Mouse (Mus musculus) bone marrow macrophage, adult 2 months (primary cell): ENCODE measurements around the gene Gosr2. TPM values are rescaled to one million over a fixed set of nuclear protein-coding genes. Genes with fewer than 3 reads are reported as not detected.

Source experiments
- H3K27ac ChIP-seq: 2 replicates; pipeline ENCODE4 v1.5.1; 2012; ENCODE audit warnings: low read depth, low read length; ENCODE audit not compliant: insufficient read depth
- H3K4me1 ChIP-seq: 2 replicates; pipeline ENCODE4 v1.6.1; 2012; ENCODE audit warnings: low read length; ENCODE audit not compliant: control insufficient read depth, insufficient read depth
- H3K4me3 ChIP-seq: 2 replicates; pipeline ENCODE4 v1.5.1; 2012; ENCODE audit warnings: mild to moderate bottlenecking, low read length, moderate library complexity; ENCODE audit not compliant: insufficient read depth
- CTCF ChIP-seq: IDR thresholded peaks from 2 replicates; pipeline ENCODE4 v1.5.1; 2012; ENCODE audit warnings: low read depth, mild to moderate bottlenecking, low read length, moderate library complexity
- POLR2A ChIP-seq: IDR thresholded peaks from 2 replicates; pipeline ENCODE4 v1.6.1; 2012; ENCODE audit warnings: mild to moderate bottlenecking, low read depth, low read length, borderline replicate concordance
- polyA plus RNA-seq: library from polyadenylated mRNA; stranded (reverse); fragments of >200 nt; gene quantifications from 2 replicates; pipeline ENCODE4 v1.2.4, GENCODE M21; 2012; ENCODE audit not compliant: missing spikeins, insufficient read depth, insufficient read length

Gosr2 gene
- polyA plus RNA-seq: 52.4 and 56.7 TPM in 2 replicates

DNA sequence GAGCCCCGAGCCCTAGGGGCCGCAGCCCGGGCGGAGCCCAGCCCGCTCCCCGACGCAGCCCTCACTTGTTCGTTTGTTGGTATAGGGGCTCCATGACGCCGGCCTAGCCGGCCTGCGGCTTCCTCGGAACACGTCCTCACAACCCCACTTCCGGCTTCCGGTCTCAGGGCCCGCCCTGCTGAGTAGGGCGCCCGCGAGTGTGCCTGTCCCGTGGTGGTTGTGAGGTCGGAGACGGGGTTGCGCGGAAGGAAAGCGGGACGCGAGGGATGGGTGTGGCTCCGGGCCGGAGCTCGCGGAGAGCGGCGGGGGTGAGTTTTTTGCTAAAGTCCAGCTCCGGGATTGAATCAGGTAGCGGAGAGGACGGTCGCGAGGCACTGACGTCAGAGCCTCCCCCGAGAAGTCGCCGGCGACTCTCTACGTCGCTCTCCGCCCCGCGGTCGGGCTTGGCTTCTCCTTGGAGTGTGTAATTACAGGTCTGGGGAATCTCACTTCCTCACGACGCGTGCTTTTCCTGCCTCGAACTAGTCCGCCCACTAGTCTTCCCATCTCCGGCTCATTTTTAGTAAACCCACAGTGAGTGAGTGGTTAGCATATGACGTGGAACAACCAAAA is at the start of gene Gosr2:
TSS of gene Gosr2 (minus strand) at position 334 of the 612 bp plus-strand sequence.
- TF ChIP-seq POLR2A: peak; percentile 43; the same call in 1 of the 2 replicates
- no peak for TF ChIP-seq CTCF
- H3K4me3 ChIP-seq: peak within 1 kb of the TSS; percentile 96
- H3K27ac ChIP-seq: peak within 1 kb of the TSS; percentile 100
- peaks cover 12% of the 10 kb centered on the region for H3K4me1 ChIP-seq

DNA sequence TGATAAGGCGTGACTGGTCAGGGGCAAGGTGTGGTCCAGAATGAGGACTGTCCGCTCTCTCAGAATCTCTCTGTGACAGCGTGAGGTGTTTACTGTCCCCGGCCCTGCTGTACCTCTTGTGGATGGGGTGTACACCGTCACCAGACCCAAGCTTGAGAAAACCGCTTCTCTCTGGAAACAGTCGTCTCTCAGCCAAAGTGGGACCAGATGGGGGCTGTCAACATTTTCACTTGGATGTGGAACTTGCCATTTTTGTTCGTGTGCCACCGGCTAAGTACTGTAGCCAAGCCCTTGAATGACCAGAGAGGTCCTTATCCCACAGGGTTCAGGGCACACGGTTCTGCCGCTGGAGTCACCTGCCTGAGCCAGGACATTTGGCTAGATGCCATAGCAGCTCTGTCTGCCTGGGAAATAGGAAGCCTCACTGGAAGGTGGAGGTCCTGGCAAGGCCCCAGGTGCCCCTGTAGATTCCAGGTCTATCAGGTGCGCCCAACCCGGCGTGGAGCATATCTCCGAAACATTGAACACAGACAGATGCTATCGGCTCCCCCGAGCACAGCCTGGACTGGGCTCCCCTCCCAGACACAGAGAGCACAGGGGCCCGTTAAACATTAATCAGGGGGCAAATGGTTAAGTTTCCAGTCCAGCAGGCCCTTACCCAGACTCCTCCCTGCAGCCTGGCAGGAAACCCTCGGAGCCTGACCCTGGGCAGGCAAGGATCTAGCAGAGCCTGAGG is 37.5 kb upstream of the Gosr2 start:
- Histone ChIP-seq H3K27ac (no peak overlapping the region), H3K4me3 (no peak overlapping the region), H3K4me1 (no peaks in the 10 kb centered on the region)
- TF ChIP-seq CTCF (no peak), POLR2A (no peak)

DNA sequence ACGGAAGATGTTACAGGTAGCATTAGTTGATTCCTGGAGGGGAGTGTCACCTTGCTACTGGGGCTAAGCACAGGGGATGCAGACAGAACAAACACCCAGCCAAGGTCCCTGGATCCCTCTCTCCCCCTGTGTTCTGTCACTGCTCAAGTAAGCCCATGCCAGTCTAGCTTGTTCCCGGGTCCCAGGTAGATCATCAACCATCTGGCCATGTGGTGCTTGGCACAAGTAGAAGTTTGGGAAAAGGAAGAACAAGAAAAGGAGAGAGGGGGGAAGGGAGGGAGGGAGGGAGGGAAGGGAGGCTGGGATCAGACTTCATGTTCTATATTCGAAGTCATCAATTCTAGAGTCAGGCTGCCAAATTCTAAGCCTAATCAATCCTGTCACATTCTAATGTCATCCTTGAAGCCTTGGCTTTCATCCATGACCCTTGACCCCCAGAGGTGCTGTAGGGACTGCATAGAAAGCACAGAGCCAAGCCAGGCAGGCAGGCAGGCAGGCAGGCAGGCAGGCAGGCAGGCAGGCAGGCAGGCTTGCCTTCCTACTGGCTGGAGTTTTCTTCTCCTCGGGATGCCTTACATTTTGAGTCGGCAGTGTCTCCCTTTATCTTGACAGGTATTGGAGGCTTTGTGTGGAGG is 36.8 kb upstream of the Gosr2 start:
- TF ChIP-seq CTCF: no peak
- no peak for TF ChIP-seq POLR2A

DNA sequence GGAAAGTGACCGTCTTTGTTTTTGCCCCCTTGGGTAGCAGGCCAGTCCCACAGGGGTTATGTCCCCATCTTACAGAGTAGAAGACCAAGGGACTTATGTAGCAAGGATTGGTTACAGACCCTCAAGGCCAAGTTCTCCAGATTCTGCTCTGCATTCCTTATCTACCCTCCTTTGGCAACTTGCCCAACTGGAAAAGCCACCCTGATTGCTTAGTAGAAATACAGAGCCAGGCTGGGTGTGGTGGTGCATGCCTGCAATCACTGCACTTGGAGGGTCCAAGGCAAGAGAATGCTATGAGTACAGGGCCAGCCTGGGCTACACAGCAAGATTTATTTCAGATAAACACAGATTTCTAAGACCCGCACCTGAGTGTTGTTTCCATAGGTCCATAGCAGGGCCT is 36.3 kb upstream of the Gosr2 start:
- TF ChIP-seq CTCF (no peak), POLR2A (no peak)
- Histone ChIP-seq H3K4me3 (no peak overlapping the region), H3K27ac (no peak overlapping the region), H3K4me1 (no peaks in the 10 kb centered on the region)

More for the DNA sequence above, 36.8 kb upstream of the Gosr2 start:
- Histone ChIP-seq H3K27ac (no peak overlapping the region), H3K4me3 (no peak overlapping the region), H3K4me1 (no peaks in the 10 kb centered on the region)

DNA sequence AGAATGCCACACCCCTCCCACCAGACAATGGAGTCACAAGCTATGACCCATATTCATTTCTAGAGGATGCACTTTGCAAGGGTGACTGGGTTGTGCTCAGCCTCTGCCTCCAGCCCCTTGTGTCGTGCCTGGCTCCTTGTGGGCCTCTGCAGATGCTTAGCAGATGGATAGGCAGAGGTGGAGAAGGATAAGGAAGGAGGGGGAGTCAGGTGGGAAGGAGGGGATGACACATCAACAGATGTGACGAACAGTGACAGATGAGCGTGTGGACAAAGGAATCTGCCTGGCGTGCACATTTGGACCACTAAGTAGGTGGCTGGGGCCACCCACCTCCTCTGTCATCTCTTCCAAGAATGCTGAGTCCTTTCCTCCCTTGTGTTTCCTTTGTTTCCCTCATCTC is 35.4 kb upstream of the Gosr2 start:
- no peak for TF ChIP-seq CTCF
- no peak for TF ChIP-seq POLR2A
- Histone ChIP-seq H3K27ac (no peak overlapping the region), H3K4me3 (no peak overlapping the region), H3K4me1 (no peaks in the 10 kb centered on the region)

DNA sequence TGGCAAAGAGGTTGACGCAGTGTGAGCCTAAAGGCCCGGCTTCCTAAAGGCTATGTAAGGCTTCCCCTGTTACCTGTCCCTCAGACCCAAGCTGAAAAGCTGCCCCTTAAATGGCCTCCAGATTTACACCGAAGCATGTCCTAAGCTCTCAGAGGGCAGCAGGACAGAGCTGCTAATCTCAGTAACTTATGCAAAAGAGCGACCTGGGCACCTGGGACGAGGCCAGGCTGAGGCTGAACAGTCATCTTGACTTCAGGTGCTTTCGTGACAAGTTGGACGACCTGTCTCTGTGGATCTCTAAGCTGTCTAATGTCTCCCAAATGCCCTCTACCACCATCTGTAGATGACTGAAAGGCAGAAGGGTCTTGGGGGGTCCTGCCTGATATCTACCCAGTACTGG is 34.6 kb upstream of the Gosr2 start:
- Histone ChIP-seq H3K4me3 (no peak overlapping the region), H3K4me1 (no peaks in the 10 kb centered on the region), H3K27ac (no peak overlapping the region)
- TF ChIP-seq POLR2A (no peak), CTCF (no peak)

DNA sequence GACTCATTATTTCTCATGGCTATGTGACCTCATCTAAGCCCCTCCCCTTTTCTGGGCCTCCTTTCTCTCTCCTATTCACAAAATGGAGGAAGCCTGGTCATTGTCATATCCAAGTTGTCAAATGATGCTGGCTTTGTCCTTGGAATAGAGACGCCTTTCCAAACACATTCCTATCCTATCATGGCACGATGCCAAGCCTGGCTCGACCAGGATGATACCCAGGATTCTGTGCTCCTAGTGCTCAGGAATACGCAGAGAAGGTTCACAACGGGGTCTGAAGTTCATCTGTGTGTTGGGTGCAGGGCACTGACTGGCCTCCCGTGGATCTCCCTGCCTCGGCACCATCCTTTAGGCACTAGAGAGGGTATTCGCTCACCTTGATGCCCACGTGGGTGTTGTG is 33.9 kb upstream of the Gosr2 start:
- no peak overlapping the region for H3K27ac ChIP-seq

DNA sequence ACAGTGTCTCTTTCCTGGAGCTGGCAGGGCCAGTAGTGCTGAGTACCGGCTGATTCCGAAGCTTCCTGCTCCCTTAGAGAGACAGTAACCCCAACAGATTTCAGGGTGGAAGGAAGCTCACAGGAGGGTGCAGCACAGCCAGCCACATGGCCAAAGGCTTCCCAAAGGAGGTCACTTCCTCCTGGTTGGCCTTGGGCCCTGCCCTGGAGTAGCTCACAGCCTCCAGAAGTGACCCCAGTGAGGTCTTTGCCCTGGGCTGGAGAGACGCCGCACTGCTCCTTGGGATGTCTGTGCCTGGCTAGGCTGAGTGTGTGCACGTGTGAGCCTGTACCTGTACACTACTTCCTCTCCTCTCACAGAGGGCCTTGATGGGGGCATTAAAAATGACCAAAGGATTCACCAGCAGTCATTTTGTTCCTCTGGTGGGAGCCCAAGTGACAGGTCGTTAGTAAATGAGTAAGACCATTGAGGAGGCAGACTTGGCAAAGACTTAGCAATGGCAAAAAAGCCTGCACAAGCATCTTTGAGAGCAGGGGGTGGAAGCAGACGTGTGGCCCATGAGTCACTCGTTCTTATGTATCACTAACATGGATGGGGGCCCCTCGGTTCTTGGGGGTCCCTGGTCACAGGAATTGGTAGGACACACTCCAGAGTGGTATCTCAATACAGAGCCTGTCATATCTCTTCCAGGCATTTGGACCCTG is 31.7 kb upstream of the Gosr2 start:
- H3K4me3 ChIP-seq: no peak overlapping the region
- H3K27ac ChIP-seq: no peak overlapping the region
- H3K4me1 ChIP-seq: no peaks in the 10 kb centered on the region
- TF ChIP-seq POLR2A (no peak), CTCF (no peak)

More for the DNA sequence above, 33.9 kb upstream of the Gosr2 start:
- H3K4me1 ChIP-seq: no peaks in the 10 kb centered on the region
- TF ChIP-seq CTCF (no peak), POLR2A (no peak)
- H3K4me3 ChIP-seq: no peak overlapping the region

DNA sequence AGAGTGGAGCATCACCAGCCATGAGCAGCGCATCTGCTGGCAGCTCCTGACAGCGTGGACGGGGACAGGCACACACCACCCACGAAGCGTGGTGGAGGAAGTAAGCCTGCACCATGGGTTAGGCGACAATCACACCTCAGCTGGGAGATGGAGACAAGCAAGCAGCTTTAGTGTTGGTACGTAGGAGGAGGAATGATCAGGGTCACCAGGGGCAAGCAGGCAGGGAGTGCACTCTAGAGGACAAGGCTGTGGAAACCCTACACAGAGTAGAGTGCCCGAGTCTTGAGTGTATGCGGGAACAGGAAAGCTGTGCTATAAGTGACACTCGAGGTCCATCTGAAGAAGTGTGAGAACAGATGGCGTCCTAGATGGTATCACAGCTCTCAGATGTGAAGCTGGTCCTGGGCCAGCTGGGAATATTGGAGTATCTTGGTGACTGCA is 26.7 kb upstream of the Gosr2 start:
- no peak overlapping the region for H3K27ac ChIP-seq
- no peaks in the 10 kb centered on the region for H3K4me1 ChIP-seq
- TF ChIP-seq POLR2A: no peak
- H3K4me3 ChIP-seq: no peak overlapping the region

DNA sequence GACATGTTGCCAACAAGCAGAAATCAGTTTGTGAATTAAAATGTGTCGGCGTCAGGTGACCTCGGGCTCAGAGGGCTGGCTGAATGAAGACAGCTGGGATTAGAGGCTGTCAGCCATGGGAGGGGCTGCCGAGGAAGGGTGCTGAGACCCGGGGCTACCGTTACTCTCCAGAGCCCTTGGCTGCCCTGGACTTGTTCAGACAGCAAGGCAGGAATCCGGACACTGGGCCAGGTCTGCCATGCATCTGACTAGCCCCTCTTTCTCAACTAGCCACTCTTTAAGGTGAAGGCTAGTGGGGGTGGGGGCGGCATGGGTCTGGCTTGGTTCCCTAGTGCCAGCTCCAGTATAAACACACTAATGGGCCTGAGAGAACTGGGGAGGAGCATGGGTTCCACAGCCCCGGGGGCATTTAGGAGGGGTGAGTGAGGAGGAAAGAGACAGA is 24.4 kb upstream of the Gosr2 start:
- H3K27ac ChIP-seq: no peak overlapping the region

More for the DNA sequence above, 24.4 kb upstream of the Gosr2 start:
- no peak overlapping the region for H3K4me3 ChIP-seq
- no peak for TF ChIP-seq CTCF
- no peak for TF ChIP-seq POLR2A
- H3K4me1 ChIP-seq: no peaks in the 10 kb centered on the region
